Mouse (Mus musculus) neural tube, embryonic 12.5 days (tissue): ENCODE data around the gene Rnpep. TPM values are rescaled to one million over a fixed set of nuclear protein-coding genes. Genes with fewer than 3 reads are reported as not detected.

ENCODE experiments used
- ATAC-seq: fragments of 200-750 bp; cut with Nextera tagmentation; 2 replicates; pipeline ENCODE4 v1.8.0; 2017; ENCODE audit warnings: low read depth, mild to moderate bottlenecking, moderate TSS enrichment, moderate library complexity; ENCODE audit not compliant: low FRiP score
- H3K27ac ChIP-seq: fragments of 300-500 bp; sonication (generic); 2 replicates; pipeline ENCODE4 v1.5.1; 2016
- H3K27me3 ChIP-seq: fragments of 300-500 bp; sonication (generic); replicated peaks from 2 replicates; pipeline ENCODE4 v1.6.1; 2016; ENCODE audit warnings: mild to moderate bottlenecking
- H3K36me3 ChIP-seq: fragments of 300-500 bp; sonication (generic); 2 replicates; pipeline ENCODE4 v1.6.1; 2016; ENCODE audit warnings: mild to moderate bottlenecking
- H3K4me1 ChIP-seq: fragments of 300-500 bp; sonication (generic); 2 replicates; pipeline ENCODE4 v1.6.1; 2016
- H3K4me2 ChIP-seq: fragments of 300-500 bp; sonication (generic); replicated peaks from 2 replicates; pipeline ENCODE4 v1.6.1; 2016; ENCODE audit warnings: mild to moderate bottlenecking
- H3K4me3 ChIP-seq: fragments of 300-500 bp; sonication (generic); 2 replicates; pipeline ENCODE4 v1.5.1; 2016
- H3K9ac ChIP-seq: fragments of 300-500 bp; sonication (generic); 2 replicates; pipeline ENCODE4 v1.6.1; 2016; ENCODE audit warnings: mild to moderate bottlenecking
- H3K9me3 ChIP-seq: fragments of 300-500 bp; sonication (generic); 2 replicates; pipeline ENCODE4 v1.6.1; 2016; ENCODE audit warnings: mild to moderate bottlenecking
- WGBS: fragments of 180-500 bp; shearing (Covaris S2); methylation state at CpG from one replicate; pipeline ENCODE4 v1.1.7; 2016; 5-methylcytosine and 5-hydroxymethylcytosine counted together
- polyA plus RNA-seq: library from polyadenylated mRNA; unstranded; fragments of >200 nt; fragmentation: Nextera tagmentation; extraction: Ambion mirVana; gene quantifications from 2 replicates; pipeline ENCODE4 v1.2.1, GENCODE M21; 2016

The Rnpep gene
- polyA plus RNA-seq, 1 experiment from 2014 or later: 106 TPM

DNA sequence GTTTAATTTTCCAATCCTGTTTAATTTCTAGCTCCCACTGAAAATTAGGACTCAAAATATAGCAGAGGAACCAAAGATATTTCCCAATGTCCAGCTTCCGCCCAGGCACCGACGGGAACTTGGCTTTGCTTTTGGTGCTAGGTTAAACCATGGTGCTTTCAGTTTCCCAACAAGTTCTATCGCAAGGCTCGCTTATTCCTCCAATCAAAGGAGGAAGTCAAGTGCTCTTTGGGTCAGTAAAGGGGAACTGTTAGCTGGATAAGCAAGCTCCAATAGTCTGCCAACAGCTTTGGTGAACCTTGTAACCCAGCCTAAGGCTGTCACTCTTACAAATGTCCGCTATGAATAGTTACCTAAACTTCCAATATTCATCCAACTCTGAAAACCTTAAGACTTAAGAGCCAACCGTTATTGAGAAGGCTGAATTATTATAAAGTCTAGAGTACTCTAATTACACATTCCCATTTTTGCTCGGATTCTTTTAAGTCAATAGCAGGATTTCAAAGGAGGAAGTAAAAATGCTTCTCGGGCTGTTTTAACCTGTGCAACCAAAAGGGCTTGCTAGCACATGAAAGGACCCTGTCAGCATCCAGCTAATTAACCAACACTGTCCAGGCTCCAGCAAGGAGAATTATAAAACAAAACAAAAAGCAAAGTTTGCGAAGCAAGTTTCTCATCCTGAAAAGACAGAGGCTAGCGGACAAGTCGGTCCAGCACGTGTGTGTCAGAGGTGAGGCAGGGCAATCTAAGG is 1.2 kb downstream of the Rnpep start:
- peak overlapping the region; percentile 70 for H3K4me3 ChIP-seq
- no peak for ATAC-seq
- peak overlapping the region; percentile 87 for H3K9ac ChIP-seq
- H3K9me3 ChIP-seq: no peaks in the 10 kb centered on the region
- H3K27me3 ChIP-seq: no peaks in the 10 kb centered on the region
- H3K4me2 ChIP-seq: peak overlapping the region; percentile 67
- 41% methylated on average over 13 of the region's 13 CpGs for WGBS
- no peak overlapping the region for H3K27ac ChIP-seq
- peaks cover 13% of the 10 kb centered on the region for H3K36me3 ChIP-seq
- H3K4me1 ChIP-seq: peaks cover 17% of the 10 kb centered on the region; the same call in 1 of the 2 replicates

DNA sequence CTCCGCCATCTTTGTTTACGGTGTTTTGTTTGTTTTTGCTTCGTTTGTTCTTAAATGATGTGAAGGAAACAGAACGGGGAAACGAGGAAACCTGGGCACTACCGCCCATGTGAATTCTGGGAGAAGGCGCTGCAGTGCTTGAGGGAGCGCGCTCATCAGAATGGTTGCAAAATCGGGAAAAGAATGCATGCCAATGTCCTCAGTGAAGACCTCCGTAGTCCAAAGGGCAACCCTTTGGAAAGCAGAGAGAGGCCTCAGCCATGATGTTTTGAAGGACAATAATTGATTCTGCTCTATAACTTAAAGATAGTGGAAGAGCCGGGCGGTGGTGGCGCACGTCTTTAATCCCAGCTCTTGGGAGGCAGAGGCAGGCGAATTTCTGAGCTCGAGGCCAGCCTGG is 2.0 kb downstream of the Rnpep start:
- WGBS: 97% methylated on average over 17 of the region's 17 CpGs
- Histone ChIP-seq H3K4me1 (peaks cover 17% of the 10 kb centered on the region; the same call in 1 of the 2 replicates), H3K27me3 (no peaks in the 10 kb centered on the region), H3K4me3 (no peak overlapping the region), H3K4me2 (no peak overlapping the region), H3K9ac (no peak overlapping the region), H3K36me3 (peaks cover 20% of the 10 kb centered on the region), H3K9me3 (no peaks in the 10 kb centered on the region), H3K27ac (no peak overlapping the region)
- no peak for ATAC-seq

DNA sequence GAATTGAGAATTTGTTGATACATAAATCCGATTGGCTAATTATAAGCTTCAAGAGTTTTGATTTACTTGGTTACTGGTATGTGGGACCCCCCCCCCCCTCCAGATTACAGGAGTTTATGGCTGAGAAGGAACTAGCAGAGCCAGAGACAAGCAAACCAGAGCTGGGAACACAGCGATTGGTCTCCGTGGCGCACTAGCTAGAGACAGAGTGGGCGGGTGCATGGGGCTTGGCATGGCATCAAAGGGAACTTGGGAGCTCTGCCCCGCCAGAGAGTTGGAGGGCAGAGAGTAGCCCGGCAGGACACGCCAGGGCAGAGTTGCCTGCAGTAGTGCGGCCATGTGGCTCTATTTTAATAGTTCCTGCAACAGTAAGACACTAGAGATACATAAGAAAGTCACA is 3.2 kb downstream of the Rnpep start:
- H3K27me3 ChIP-seq: no peaks in the 10 kb centered on the region
- H3K4me2 ChIP-seq: no peak overlapping the region
- H3K4me1 ChIP-seq: peaks cover 17% of the 10 kb centered on the region; the same call in 1 of the 2 replicates
- H3K4me3 ChIP-seq: no peak overlapping the region
- H3K9ac ChIP-seq: no peak overlapping the region
- H3K27ac ChIP-seq: no peak overlapping the region
- peaks cover 31% of the 10 kb centered on the region for H3K36me3 ChIP-seq
- WGBS: 85% methylated on average over 9 of the region's 9 CpGs
- no peak for ATAC-seq
- H3K9me3 ChIP-seq: no peaks in the 10 kb centered on the region

DNA sequence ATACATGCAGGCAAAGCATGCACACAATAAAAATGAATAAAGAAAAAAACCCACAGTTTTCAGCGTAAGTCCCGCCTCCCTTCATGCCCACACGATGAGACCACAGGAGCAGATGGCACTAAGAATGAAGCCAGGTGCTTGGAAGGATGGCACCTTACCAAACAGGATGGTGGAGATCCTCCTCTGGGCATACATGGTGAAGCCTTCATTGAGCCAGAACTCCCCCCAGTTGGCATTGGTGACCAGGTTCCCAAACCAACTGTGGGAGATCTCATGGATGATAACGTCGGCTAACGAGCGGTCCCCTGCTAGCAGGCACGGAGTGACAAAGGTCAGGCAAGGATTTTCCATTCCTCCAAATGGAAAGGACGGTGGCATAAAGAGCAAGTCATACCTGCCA is 12.5 kb downstream of the Rnpep start:
- WGBS: 92% methylated on average over 9 of the region's 9 CpGs
- peaks cover 59% of the 10 kb centered on the region for H3K36me3 ChIP-seq
- no peak overlapping the region for H3K4me2 ChIP-seq

DNA sequence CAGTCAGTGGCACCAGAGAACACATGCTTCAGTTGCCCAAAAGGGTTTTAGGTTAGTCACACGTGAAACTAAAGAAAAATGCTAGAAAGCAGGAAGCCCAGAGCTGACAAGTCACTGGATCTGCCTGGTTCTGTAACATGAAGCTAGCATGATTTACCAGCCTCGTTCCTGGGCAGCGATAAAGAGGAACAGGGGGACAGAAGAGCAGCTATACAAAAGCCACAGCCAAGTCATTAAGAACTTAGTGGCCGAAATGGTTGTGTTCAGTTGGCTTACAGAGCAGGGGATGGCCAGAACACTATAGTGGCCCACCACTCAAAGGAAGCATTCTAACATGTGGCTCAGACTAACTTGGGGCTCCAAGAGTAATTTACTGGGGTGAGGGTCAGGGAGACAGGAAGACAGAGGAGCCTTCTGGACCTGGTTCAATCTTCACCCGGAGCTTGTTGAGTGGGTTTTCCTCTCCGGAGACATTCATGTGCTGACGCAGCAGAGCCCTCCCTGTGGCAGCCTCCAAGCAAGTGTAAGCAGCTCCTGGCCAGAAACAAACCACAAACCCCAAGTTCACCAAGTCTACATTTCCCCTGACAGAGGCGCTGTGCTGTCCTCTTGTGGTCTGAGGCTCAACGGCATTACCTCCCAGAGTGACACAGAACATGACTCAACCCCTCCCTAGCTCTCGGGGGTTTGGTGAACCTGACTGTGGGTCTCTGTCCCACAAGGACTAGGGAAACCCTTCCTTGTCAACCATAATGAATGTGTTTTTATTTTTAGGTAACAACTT is 16.0 kb downstream of the Rnpep start:
- 90% methylated on average over 10 of the region's 10 CpGs for WGBS
- no peak overlapping the region for H3K27ac ChIP-seq
- H3K4me1 ChIP-seq: no peaks in the 10 kb centered on the region
- no peak overlapping the region for H3K4me3 ChIP-seq
- H3K36me3 ChIP-seq: peaks cover 75% of the 10 kb centered on the region
- H3K4me2 ChIP-seq: no peak overlapping the region
- ATAC-seq: no peak
- H3K27me3 ChIP-seq: no peaks in the 10 kb centered on the region
- H3K9ac ChIP-seq: no peak overlapping the region
- no peaks in the 10 kb centered on the region for H3K9me3 ChIP-seq

More for the DNA sequence above, 12.5 kb downstream of the Rnpep start:
- H3K27me3 ChIP-seq: no peaks in the 10 kb centered on the region
- ATAC-seq: no peak
- H3K4me1 ChIP-seq: no peaks in the 10 kb centered on the region
- no peak overlapping the region for H3K9ac ChIP-seq
- no peak overlapping the region for H3K4me3 ChIP-seq
- no peaks in the 10 kb centered on the region for H3K9me3 ChIP-seq
- no peak overlapping the region for H3K27ac ChIP-seq

DNA sequence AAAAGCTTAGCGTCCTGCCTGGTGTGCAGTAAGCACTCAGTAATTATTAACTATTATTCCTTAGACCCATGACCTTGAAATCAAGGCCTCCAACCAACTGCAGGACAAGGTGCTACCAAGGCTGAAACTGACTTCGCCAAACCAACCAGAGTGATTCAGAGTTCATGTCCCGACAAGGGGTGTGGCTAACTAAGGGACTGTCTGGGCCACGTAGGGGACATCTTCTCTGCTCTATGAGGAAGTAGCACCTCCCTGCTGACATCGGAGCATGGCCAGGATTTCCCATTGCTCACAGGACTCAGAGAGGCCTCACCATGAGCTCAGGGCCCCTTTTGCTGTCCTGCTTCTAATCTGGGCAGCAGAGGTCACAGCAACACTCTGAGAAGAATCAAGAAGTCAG is 18.1 kb downstream of the Rnpep start:
- H3K27ac ChIP-seq: no peak overlapping the region

DNA sequence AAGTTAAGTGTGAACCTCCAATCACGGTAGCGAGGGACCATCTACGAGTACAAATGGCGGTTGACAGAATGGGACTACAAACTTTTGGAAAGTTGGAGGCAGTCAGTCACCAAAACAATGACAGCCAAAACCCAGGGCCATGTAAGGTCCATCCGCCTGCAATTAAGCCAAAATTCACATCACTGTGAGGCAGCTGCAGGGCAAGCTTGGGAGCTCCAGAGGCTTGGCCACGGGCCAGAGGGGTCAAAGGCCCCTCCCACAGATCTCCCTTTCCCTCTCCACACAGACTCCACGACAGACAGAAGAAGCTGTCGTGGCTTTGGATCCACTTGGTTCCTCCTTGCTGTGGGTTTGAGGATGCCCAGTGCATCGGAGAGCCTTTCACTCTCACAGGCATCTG is 20.6 kb downstream of the Rnpep start:
- Histone ChIP-seq H3K27me3 (no peaks in the 10 kb centered on the region), H3K27ac (no peak overlapping the region), H3K9me3 (no peaks in the 10 kb centered on the region), H3K9ac (no peak overlapping the region), H3K4me2 (no peak overlapping the region), H3K36me3 (peaks cover 67% of the 10 kb centered on the region), H3K4me3 (no peak overlapping the region), H3K4me1 (peaks cover 7% of the 10 kb centered on the region)
- no peak for ATAC-seq
- WGBS: 91% methylated on average over 9 of the region's 9 CpGs

More for the DNA sequence above, 18.1 kb downstream of the Rnpep start:
- Histone ChIP-seq H3K9ac (no peak overlapping the region), H3K9me3 (no peaks in the 10 kb centered on the region), H3K36me3 (peaks cover 77% of the 10 kb centered on the region), H3K4me3 (no peak overlapping the region), H3K4me1 (no peaks in the 10 kb centered on the region), H3K27me3 (no peaks in the 10 kb centered on the region), H3K4me2 (no peak overlapping the region)
- no peak for ATAC-seq
- WGBS: 91% methylated on average over 5 of the region's 5 CpGs

DNA sequence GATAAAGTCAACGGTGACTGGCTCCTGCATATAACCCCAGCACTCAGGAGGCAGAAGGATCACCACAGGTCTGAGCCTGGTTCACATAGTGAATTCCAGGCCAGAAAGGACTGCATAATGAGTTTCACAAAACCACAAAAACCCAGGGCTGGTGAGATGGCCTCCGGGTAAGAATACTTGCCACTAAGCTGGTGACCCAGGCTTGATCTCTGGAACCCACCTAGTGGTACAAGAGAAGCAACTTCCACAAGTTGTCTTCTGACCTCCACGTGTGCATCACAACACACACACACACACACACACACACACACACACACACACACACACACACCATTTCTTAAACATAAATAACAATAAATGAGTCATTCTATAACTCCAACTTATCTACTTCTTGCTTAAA is 21.6 kb downstream of the Rnpep start:
- Histone ChIP-seq H3K36me3 (peaks cover 59% of the 10 kb centered on the region), H3K4me3 (no peak overlapping the region), H3K9ac (no peak overlapping the region), H3K9me3 (no peaks in the 10 kb centered on the region), H3K4me2 (no peak overlapping the region), H3K4me1 (peaks cover 9% of the 10 kb centered on the region), H3K27me3 (no peaks in the 10 kb centered on the region), H3K27ac (no peak overlapping the region)
- ATAC-seq: no peak
- WGBS: 85% methylated on average over 3 of the region's 3 CpGs

GRCm38 (mm10) chr1:135260931-135261330 is 23.0 kb downstream of the Rnpep start:
- ATAC-seq: no peak
- Histone ChIP-seq H3K4me2 (no peak overlapping the region), H3K27ac (no peak overlapping the region), H3K27me3 (no peaks in the 10 kb centered on the region), H3K36me3 (peaks cover 45% of the 10 kb centered on the region), H3K4me3 (no peak overlapping the region), H3K9me3 (no peaks in the 10 kb centered on the region), H3K4me1 (peaks cover 9% of the 10 kb centered on the region), H3K9ac (no peak overlapping the region)
- WGBS: 75% methylated on average over 6 of the region's 6 CpGs

GRCm38 (mm10) chr1:135259128-135259436 is 24.8 kb downstream of the Rnpep start:
- 1% methylated on average over 10 of the region's 10 CpGs for WGBS
- Histone ChIP-seq H3K27me3 (no peaks in the 10 kb centered on the region), H3K9me3 (no peaks in the 10 kb centered on the region), H3K4me1 (peaks cover 9% of the 10 kb centered on the region), H3K27ac (no peak overlapping the region), H3K36me3 (peaks cover 27% of the 10 kb centered on the region), H3K4me2 (peak overlapping the region; percentile 57), H3K4me3 (no peak overlapping the region), H3K9ac (peak overlapping the region; percentile 44; the same call in 1 of the 2 replicates)
- ATAC-seq: peak; percentile 80

GRCm38 (mm10) chr1:135258380-135259127 is 25.3 kb downstream of the Rnpep start, which contains the start of gene Elf3:
TSS of gene Elf3 (minus strand) at chr1:135258568.
- ATAC-seq: peak; percentile 54
- 5% methylated on average over 19 of the region's 19 CpGs for WGBS

DNA sequence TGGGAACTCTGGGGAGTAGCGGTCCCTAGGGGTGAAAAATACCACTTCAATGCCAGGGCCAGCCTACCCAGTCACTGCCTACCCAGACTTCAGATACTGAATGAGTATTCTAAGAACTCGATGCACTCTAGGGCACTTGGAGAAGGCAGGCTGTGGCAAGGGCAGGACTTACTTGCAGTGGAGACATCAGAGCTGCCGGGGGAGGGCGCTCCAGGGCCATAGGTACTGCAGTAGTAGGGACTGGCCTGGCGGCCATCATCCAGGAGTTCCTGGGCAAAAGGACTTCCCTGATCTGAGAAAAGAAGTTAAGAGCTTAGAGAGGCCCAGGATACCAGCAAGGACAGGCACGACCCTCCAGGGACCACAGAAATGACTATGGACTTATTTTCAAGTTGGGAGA is 27.6 kb downstream of the Rnpep start:
- Histone ChIP-seq H3K4me1 (peaks cover 9% of the 10 kb centered on the region), H3K9me3 (no peaks in the 10 kb centered on the region), H3K4me2 (no peak overlapping the region), H3K36me3 (0 out of 2 replicates have a peak, but pooled peaks cover under 1% of the 10 kb centered on the region), H3K27me3 (no peaks in the 10 kb centered on the region), H3K27ac (no peak overlapping the region), H3K4me3 (no peak overlapping the region), H3K9ac (no peak overlapping the region)
- WGBS: 75% methylated on average over 6 of the region's 6 CpGs
- no peak for ATAC-seq

More at GRCm38 (mm10) chr1:135258380-135259127, 25.3 kb downstream of the Rnpep start, which contains the start of gene Elf3:
- Histone ChIP-seq H3K4me2 (peak within 1 kb of the TSS; percentile 57), H3K27ac (no peak within 1 kb of the TSS), H3K9me3 (no peaks in the 10 kb centered on the region), H3K4me1 (peaks cover 9% of the 10 kb centered on the region), H3K9ac (peak within 1 kb of the TSS; percentile 44; the same call in 1 of the 2 replicates), H3K36me3 (peaks cover 21% of the 10 kb centered on the region), H3K4me3 (no peak within 1 kb of the TSS), H3K27me3 (no peaks in the 10 kb centered on the region)
